Mouse (Mus musculus) intestine, embryonic 14.5 days (tissue): ENCODE measurements at regions not wholly inside any gene's neighbourhood (a gene's known extent, or its start where the extent isn't known, plus 50 kb on each side); places are given as distances from the start of the nearest gene placed in this dataset.
"Not testable (repeated sequence)": the region's sequence is repeated elsewhere in the genome, so short reads cannot be mapped to it uniquely, and the experiment has no call there.

Source experiments
- ATAC-seq: fragments of 200-750 bp; cut with Nextera tagmentation; replicated peaks from 2 replicates; pipeline ENCODE4 v1.8.0; 2017; ENCODE audit warnings: low read depth, moderate number of reproducible peaks, moderate TSS enrichment, moderate library complexity; ENCODE audit not compliant: low FRiP score, low TSS enrichment
- DNase-seq: peaks from one replicate; pipeline ENCODE4 v3.0.0-alpha.2; 2018; ENCODE audit warnings: low spot score
- H3K27ac ChIP-seq: fragments of 300-500 bp; sonication (generic); 2 replicates; pipeline ENCODE4 v1.5.1; 2014; ENCODE audit warnings: low read depth, mild to moderate bottlenecking, control low read depth
- H3K27me3 ChIP-seq: fragments of 300-500 bp; sonication (generic); replicated peaks from 2 replicates; pipeline ENCODE4 v1.6.1; 2014; ENCODE audit warnings: low read length, control low read depth; ENCODE audit not compliant: control insufficient read depth, insufficient read depth
- H3K36me3 ChIP-seq: fragments of 300-500 bp; sonication (generic); 2 replicates; pipeline ENCODE4 v1.6.1; 2014; ENCODE audit warnings: low read length, control low read depth; ENCODE audit not compliant: control insufficient read depth, insufficient read depth
- H3K4me1 ChIP-seq: fragments of 300-500 bp; sonication (generic); replicated peaks from 2 replicates; pipeline ENCODE4 v1.6.1; 2014; ENCODE audit warnings: low read length, control low read depth, mixed read lengths; ENCODE audit not compliant: control insufficient read depth, insufficient read depth
- H3K4me2 ChIP-seq: fragments of 300-500 bp; sonication (generic); 2 replicates; pipeline ENCODE4 v1.6.1; 2014; ENCODE audit warnings: low read length
- H3K4me3 ChIP-seq: fragments of 300-500 bp; sonication (generic); 2 replicates; pipeline ENCODE4 v1.5.1; 2014; ENCODE audit warnings: low read depth, low read length, control low read depth, mixed read lengths
- H3K9ac ChIP-seq: fragments of 300-500 bp; sonication (generic); 2 replicates; pipeline ENCODE4 v1.6.1; 2014; ENCODE audit warnings: mild to moderate bottlenecking, low read length
- H3K9me3 ChIP-seq: fragments of 300-500 bp; sonication (generic); 2 replicates; pipeline ENCODE4 v1.6.1; 2016; ENCODE audit warnings: low read length, control low read depth; ENCODE audit not compliant: control insufficient read depth
- WGBS: fragments of 180-500 bp; shearing (Covaris S2); extraction: QIAGEN DNeasy Blood & Tissue Kit; methylation state at CpG from one replicate; pipeline ENCODE4 v1.1.7; 2014; 5-methylcytosine and 5-hydroxymethylcytosine counted together

GRCm38 (mm10) chr4:3497392-3497791 is 312.2 kb upstream of the Vmn1r3 start:
- not testable (repeated sequence) for H3K4me3 ChIP-seq, DNase-seq, H3K4me2 ChIP-seq, H3K27me3 ChIP-seq, H3K4me1 ChIP-seq, H3K36me3 ChIP-seq, H3K27ac ChIP-seq, H3K9ac ChIP-seq, H3K9me3 ChIP-seq, ATAC-seq
- WGBS = no CpG with 5 or more reads among the region's 3 CpGs

GRCm38 (mm10) chr4:3495987-3496386 is 310.8 kb upstream of the Vmn1r3 start:
- not testable (repeated sequence) for H3K27ac ChIP-seq, H3K36me3 ChIP-seq, ATAC-seq, DNase-seq, H3K4me3 ChIP-seq, H3K9ac ChIP-seq, H3K4me1 ChIP-seq, H3K27me3 ChIP-seq, H3K9me3 ChIP-seq, H3K4me2 ChIP-seq
- WGBS = 60% methylated on average over 1 of the region's 1 CpGs

- not testable (repeated sequence) for H3K4me2 ChIP-seq, H3K27me3 ChIP-seq, H3K27ac ChIP-seq, ATAC-seq, H3K4me1 ChIP-seq, H3K36me3 ChIP-seq, DNase-seq, H3K9ac ChIP-seq, H3K4me3 ChIP-seq, H3K9me3 ChIP-seq
- no CpG with 5 or more reads among the region's 5 CpGs for WGBS
These were observed 309.0 kb upstream of the Vmn1r3 start for GRCm38 (mm10) chr4:3494123-3494681.

- H3K9ac ChIP-seq, H3K4me2 ChIP-seq, H3K4me3 ChIP-seq, H3K27me3 ChIP-seq, H3K9me3 ChIP-seq, H3K4me1 ChIP-seq, H3K36me3 ChIP-seq, DNase-seq, H3K27ac ChIP-seq, ATAC-seq: not testable (repeated sequence)
- WGBS = no CpG with 5 or more reads among the region's 5 CpGs
These were observed 305.7 kb upstream of the Vmn1r3 start for GRCm38 (mm10) chr4:3490901-3491300.

GRCm38 (mm10) chr4:3482092-3482491 is 296.9 kb upstream of the Vmn1r3 start:
- H3K4me1 ChIP-seq = no peaks in the 10 kb centered on the region
- no peak overlapping the region for H3K27ac ChIP-seq
- H3K9ac ChIP-seq = no peak overlapping the region
- ATAC-seq = no peak
- H3K4me3 ChIP-seq = no peak overlapping the region
- DNase-seq = no peak
- H3K36me3 ChIP-seq = no peaks in the 10 kb centered on the region
- no peaks in the 10 kb centered on the region for H3K9me3 ChIP-seq
- H3K4me2 ChIP-seq = no peak overlapping the region
- H3K27me3 ChIP-seq = no peaks in the 10 kb centered on the region
- WGBS = 86% methylated on average over 2 of the region's 2 CpGs

GRCm38 (mm10) chr4:3456773-3457172 is 271.6 kb upstream of the Vmn1r3 start:
- Histone ChIP-seq H3K4me1 (no peaks in the 10 kb centered on the region), H3K4me3 (no peak overlapping the region), H3K9me3 (peaks cover 7% of the 10 kb centered on the region; the same call in 1 of the 2 replicates), H3K36me3 (no peaks in the 10 kb centered on the region), H3K27ac (no peak overlapping the region), H3K9ac (no peak overlapping the region), H3K27me3 (no peaks in the 10 kb centered on the region), H3K4me2 (no peak overlapping the region)
- no peak for ATAC-seq
- 91% methylated on average over 12 of the region's 12 CpGs for WGBS
- no peak for DNase-seq

- ATAC-seq, H3K27ac ChIP-seq, H3K9ac ChIP-seq, H3K4me1 ChIP-seq, H3K27me3 ChIP-seq, H3K9me3 ChIP-seq, H3K4me3 ChIP-seq, H3K36me3 ChIP-seq, H3K4me2 ChIP-seq, DNase-seq: not testable (repeated sequence)
- WGBS = 89% methylated on average over 2 of the region's 2 CpGs
These were observed 252.2 kb upstream of the Vmn1r3 start for GRCm38 (mm10) chr4:3437380-3437779.

GRCm38 (mm10) chr4:3427968-3428367 is 242.8 kb upstream of the Vmn1r3 start:
- Histone ChIP-seq H3K27ac (no peak overlapping the region), H3K9ac (no peak overlapping the region), H3K4me2 (no peak overlapping the region), H3K4me1 (no peaks in the 10 kb centered on the region), H3K9me3 (no peaks in the 10 kb centered on the region), H3K4me3 (no peak overlapping the region), H3K36me3 (no peaks in the 10 kb centered on the region), H3K27me3 (no peaks in the 10 kb centered on the region)
- DNase-seq (no peak), ATAC-seq (no peak)
- WGBS = 54% methylated on average over 3 of the region's 3 CpGs

- Histone ChIP-seq H3K27ac (no peak overlapping the region), H3K36me3 (no peaks in the 10 kb centered on the region), H3K4me3 (no peak overlapping the region), H3K4me2 (no peak overlapping the region), H3K9me3 (no peaks in the 10 kb centered on the region), H3K4me1 (no peaks in the 10 kb centered on the region), H3K9ac (no peak overlapping the region), H3K27me3 (no peaks in the 10 kb centered on the region)
- DNase-seq = peak; percentile 70
- WGBS = 21% methylated on average over 3 of the region's 3 CpGs
- no peak for ATAC-seq
These were observed 234.9 kb upstream of the Vmn1r3 start for GRCm38 (mm10) chr4:3419920-3420499.
